Mouse (Mus musculus) liver, embryonic 14.5 days (tissue): ENCODE data around the gene Med12.

Source experiments
- CTCF ChIP-seq: IDR thresholded peaks from 2 replicates; pipeline ENCODE4 v1.5.1; 2016; ENCODE audit warnings: antibody characterized with exemption, low read depth, control low read depth
- EP300 ChIP-seq: IDR thresholded peaks from 2 replicates; pipeline ENCODE4 v1.6.1; 2016; ENCODE audit warnings: antibody characterized with exemption, low read depth

- TF ChIP-seq EP300 (no peak), CTCF (no peak)
Measured at GRCm38 (mm10) chrX:101300427-101301030, 26.7 kb downstream of the Med12 start.
